Mouse (Mus musculus) cerebellum, adult 2 months (tissue): ENCODE data around the gene Zfp93. TPM values are rescaled to one million over a fixed set of nuclear protein-coding genes. Genes with fewer than 3 reads are reported as not detected.
A peak's percentile ranks its signal among the peaks of the same experiment; 100 is the strongest.

ENCODE experiments used
- DNase-seq, 2 experiments: peaks; one replicate each; pipeline ENCODE4 v3.0.0; 2021
- H3K27ac ChIP-seq: fragments of 200-500 bp; 2 replicates; pipeline ENCODE4 v1.5.1; 2012; ENCODE audit warnings: low read length, control low read depth, inconsistent platforms; ENCODE audit not compliant: insufficient read depth
- H3K27me3 ChIP-seq: fragments of 200-500 bp; 2 replicates; pipeline ENCODE4 v1.6.1; 2012; ENCODE audit warnings: inconsistent platforms, mild to moderate bottlenecking, low read length, moderate library complexity; ENCODE audit not compliant: control insufficient read depth, insufficient read depth
- H3K4me1 ChIP-seq: fragments of 200-500 bp; 2 replicates; pipeline ENCODE4 v1.6.1; 2011; ENCODE audit warnings: low read length; ENCODE audit not compliant: control insufficient read depth, insufficient read depth
- H3K4me3 ChIP-seq: fragments of 200-500 bp; replicated peaks from 2 replicates; pipeline ENCODE3; 2011; ENCODE audit warnings: mild to moderate bottlenecking, low read depth, low read length, control low read depth; ENCODE audit not compliant: insufficient read depth
- CTCF ChIP-seq: fragments of 200-500 bp; IDR thresholded peaks from 2 replicates; pipeline ENCODE4 v1.5.1; 2011; ENCODE audit warnings: low read depth, mild to moderate bottlenecking, control low read depth, low read length, moderate library complexity, borderline replicate concordance; ENCODE audit not compliant: insufficient read depth
- POLR2A ChIP-seq: fragments of 200-500 bp; IDR thresholded peaks from 2 replicates; pipeline ENCODE4 v1.6.1; 2011; ENCODE audit warnings: low read length, control low read depth, borderline replicate concordance; ENCODE audit not compliant: insufficient read depth
- WGBS: fragments of 180-500 bp; shearing (Covaris S2); methylation state at CpG from one replicate; pipeline ENCODE4 v1.1.7; 2018; 5-methylcytosine and 5-hydroxymethylcytosine counted together
- polyA plus RNA-seq: library from polyadenylated mRNA; depleted of rRNA; stranded (reverse); fragments of >200 nt; gene quantifications from 2 replicates; pipeline ENCODE4 v1.2.3, GENCODE M21; 2012

The Zfp93 gene
- polyA plus RNA-seq, 1 experiment, result 9.2 TPM

GRCm38 (mm10) chr7:24286090-24286489 lies 15.9 kb downstream of the Zfp93 start:
- no peak for DNase-seq
- no peak overlapping the region for H3K27ac ChIP-seq
- H3K27me3 ChIP-seq, result no peaks in the 10 kb centered on the region
- peaks cover 5% of the 10 kb centered on the region for H3K4me1 ChIP-seq
- no peak for TF ChIP-seq POLR2A
- TF ChIP-seq CTCF, result 0 out of 2 replicates have a peak, but pooled peaks have one; percentile 11
- WGBS, result 52% methylated on average over 4 of the region's 4 CpGs
- no peak overlapping the region for H3K4me3 ChIP-seq

- WGBS, result 76% methylated on average over 4 of the region's 4 CpGs
Observed at GRCm38 (mm10) chr7:24286916-24287315, 16.7 kb downstream of the Zfp93 start.

DNA sequence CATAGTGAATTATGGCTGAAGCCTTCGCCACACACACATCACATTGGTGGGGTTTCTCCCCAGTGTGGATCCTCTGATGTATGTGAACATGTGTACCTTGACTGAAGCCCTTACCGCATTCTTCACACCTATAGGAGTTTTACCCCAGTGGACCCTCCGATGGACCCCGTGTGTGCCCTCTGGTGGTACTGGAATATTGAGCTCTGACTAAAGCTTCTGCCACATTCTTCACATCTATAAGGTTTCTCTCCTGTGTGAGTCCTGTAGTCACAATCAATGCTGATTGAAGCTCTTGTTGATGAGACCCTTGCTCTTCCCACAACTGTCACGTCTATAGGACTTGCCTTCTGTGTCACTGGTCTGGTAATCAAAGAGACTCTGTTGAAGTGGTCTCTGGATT lies 17.4 kb downstream of the Zfp93 start:
- 87% methylated on average over 5 of the region's 5 CpGs for WGBS
- H3K27me3 ChIP-seq, result no peaks in the 10 kb centered on the region
- no peak overlapping the region for H3K4me3 ChIP-seq
- DNase-seq, result no peak
- peaks cover 5% of the 10 kb centered on the region for H3K4me1 ChIP-seq
- H3K27ac ChIP-seq, result no peak overlapping the region
- TF ChIP-seq CTCF (no peak), POLR2A (no peak)

More at GRCm38 (mm10) chr7:24286916-24287315, 16.7 kb downstream of the Zfp93 start:
- Histone ChIP-seq H3K27ac (no peak overlapping the region), H3K27me3 (no peaks in the 10 kb centered on the region), H3K4me3 (no peak overlapping the region), H3K4me1 (peaks cover 5% of the 10 kb centered on the region)
- TF ChIP-seq POLR2A, result no peak
- DNase-seq, result no peak

DNA sequence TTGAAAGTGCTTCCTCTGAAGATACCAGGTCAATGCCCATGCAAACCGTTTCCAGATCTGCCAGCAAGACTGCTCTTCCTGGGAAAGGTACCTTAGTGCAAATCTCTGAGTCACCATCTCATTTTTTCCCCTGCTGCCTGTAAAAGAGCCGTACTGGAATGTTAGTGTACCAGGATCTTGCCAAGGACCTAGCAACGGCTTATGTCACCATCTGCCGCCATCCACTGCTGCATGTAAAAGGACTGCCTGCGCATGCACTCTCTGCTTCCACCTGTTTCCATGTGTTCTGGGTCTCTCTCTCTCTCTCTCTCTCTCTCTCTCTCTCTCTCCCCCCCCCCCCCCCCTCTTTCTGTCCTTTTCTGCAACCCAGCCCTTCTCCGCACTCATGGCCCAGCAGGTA lies 18.3 kb downstream of the Zfp93 start:
- no peak overlapping the region for H3K27ac ChIP-seq
- no peak overlapping the region for H3K4me3 ChIP-seq
- 51% methylated on average over 6 of the region's 6 CpGs for WGBS
- peaks cover 5% of the 10 kb centered on the region for H3K4me1 ChIP-seq
- H3K27me3 ChIP-seq, result no peaks in the 10 kb centered on the region
- TF ChIP-seq CTCF (no peak), POLR2A (no peak)
- DNase-seq, result peak in 1 of 2 experiments; percentile 49

GRCm38 (mm10) chr7:24290106-24290693 lies 20.0 kb downstream of the Zfp93 start:
- no peak overlapping the region for H3K27ac ChIP-seq
- 97% methylated on average over 4 of the region's 4 CpGs for WGBS
- H3K4me3 ChIP-seq, result no peak overlapping the region
- TF ChIP-seq POLR2A (no peak), CTCF (no peak)
- H3K4me1 ChIP-seq, result peaks cover 5% of the 10 kb centered on the region
- H3K27me3 ChIP-seq, result no peaks in the 10 kb centered on the region
- no peak for DNase-seq

DNA sequence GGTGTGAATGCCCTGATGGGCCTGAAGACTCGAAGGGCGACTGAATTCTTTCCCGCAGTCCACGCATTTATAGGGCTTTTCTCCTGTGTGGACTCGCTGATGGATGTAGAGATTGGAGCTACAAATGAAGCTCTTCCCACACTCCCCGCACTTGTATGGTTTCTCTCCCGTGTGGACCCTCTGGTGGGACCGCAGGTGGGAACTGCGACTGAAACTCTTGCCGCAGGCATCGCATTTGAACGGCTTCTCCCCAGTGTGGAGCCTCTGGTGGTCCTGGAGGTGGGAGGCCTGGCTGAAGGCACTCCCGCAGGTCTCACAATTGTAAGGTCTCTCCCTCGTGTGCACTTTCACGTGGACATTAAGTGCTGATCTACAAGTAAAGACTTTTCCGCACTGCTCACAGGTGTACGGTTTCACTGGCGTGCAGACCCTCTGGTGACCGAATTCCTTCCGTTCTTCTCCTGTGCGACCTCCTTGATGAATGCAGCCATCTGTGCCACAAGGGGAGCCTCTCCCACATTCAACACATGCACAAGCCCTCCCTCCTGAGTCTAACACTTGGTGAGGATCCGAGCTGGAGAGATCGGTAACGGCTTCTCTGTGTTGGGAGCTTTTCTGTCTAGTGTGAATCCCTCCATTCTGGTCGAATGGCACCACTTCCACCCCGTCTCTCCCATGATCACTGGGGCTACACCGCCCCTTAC lies 21.3 kb downstream of the Zfp93 start:
- Histone ChIP-seq H3K4me1 (peaks cover 5% of the 10 kb centered on the region), H3K27me3 (no peaks in the 10 kb centered on the region), H3K4me3 (no peak overlapping the region), H3K27ac (no peak overlapping the region)
- no peak for DNase-seq
- WGBS, result 89% methylated on average over 27 of the region's 27 CpGs
- TF ChIP-seq POLR2A (no peak), CTCF (no peak)

DNA sequence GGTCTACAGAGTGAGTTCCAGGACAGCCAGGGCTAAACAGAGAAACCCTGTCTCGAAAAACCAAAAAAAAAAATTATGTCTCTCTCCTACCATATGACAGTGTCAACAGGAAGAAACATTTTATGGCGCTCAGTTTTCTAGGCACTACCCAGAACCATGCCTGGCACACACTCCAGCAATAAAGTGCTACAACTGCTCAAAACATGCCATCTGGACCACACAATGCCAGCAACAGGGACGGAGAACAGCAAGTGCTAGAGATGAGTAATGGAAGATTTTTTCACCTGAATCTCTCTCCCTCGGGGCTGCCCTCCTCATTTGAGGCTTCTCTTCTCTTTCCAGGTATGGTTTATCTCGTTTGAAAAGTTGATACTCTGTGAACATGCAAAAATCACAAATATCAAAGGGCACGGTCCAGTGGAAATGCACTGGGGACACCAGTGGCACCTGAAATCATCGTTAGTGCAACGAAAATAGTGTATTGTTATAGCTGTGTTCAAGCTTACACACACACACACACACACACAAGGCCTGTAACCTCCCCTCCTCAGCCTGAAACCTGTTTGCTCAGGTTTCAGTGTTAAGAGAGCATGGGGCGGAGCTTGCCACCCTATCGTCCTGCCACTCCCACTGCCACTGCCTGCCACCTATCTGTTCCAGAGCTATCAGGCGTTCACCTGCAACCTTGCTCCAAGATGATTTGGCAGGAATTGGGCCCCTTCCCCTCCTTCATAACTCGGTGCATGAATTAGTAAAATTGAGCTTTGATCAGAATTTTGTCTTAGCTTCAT lies 23.0 kb downstream of the Zfp93 start:
- TF ChIP-seq CTCF (no peak), POLR2A (no peak)
- WGBS, result 77% methylated on average over 12 of the region's 12 CpGs
- H3K27ac ChIP-seq, result no peak overlapping the region

More for the DNA sequence above, 23.0 kb downstream of the Zfp93 start:
- H3K4me1 ChIP-seq, result peaks cover 5% of the 10 kb centered on the region
- no peaks in the 10 kb centered on the region for H3K27me3 ChIP-seq
- H3K4me3 ChIP-seq, result no peak overlapping the region
- DNase-seq, result no peak
